Mouse (Mus musculus) cerebral cortex, adult 2 months (tissue): ENCODE measurements around the gene Olfr482.

Source experiments
- WGBS: fragments of 180-500 bp; shearing (Covaris S2); methylation state at CpG from one replicate; pipeline ENCODE4 v1.1.7; 2018; 5-methylcytosine and 5-hydroxymethylcytosine counted together

Olfr482 gene

GRCm38 (mm10) chr7:108097486-108097885 is at the start of gene Olfr482:
Olfr482 (minus strand) TSS chr7:108097586.
- WGBS, result 83% methylated on average over 1 of the region's 1 CpGs

GRCm38 (mm10) chr7:108127349-108127748 is 30.0 kb upstream of the Olfr482 start, which contains the start of gene Olfr484:
Olfr484 (minus strand) TSS chr7:108127449.

GRCm38 (mm10) chr7:108121416-108121815 is 24.0 kb upstream of the Olfr482 start:
- WGBS, result 73% methylated on average over 1 of the region's 1 CpGs

- WGBS, result 36% methylated on average over 1 of the region's 1 CpGs
Measured at GRCm38 (mm10) chr7:108120681-108121080, 23.3 kb upstream of the Olfr482 start.

- WGBS, result 85% methylated on average over 1 of the region's 1 CpGs
Measured at GRCm38 (mm10) chr7:108100549-108100948, 3.2 kb upstream of the Olfr482 start, which contains the start of gene Olfr483. Olfr483 (plus strand) TSS chr7:108100849.

GRCm38 (mm10) chr7:108079555-108079954 is 17.8 kb downstream of the Olfr482 start, which contains the start of gene Olfr481:
Olfr481 (plus strand) TSS chr7:108079855.

GRCm38 (mm10) chr7:108067246-108067645 is 30.1 kb downstream of the Olfr482 start, which contains the start of gene Olfr480:
Olfr480 (minus strand) TSS chr7:108067346.
- 76% methylated on average over 1 of the region's 1 CpGs for WGBS

- WGBS, result 91% methylated on average over 2 of the region's 2 CpGs
Measured at GRCm38 (mm10) chr7:108050393-108050792, 47.0 kb downstream of the Olfr482 start, which contains the start of gene Olfr479. Olfr479 (plus strand) TSS chr7:108050693.
